Mouse (Mus musculus) retina, adult 2 months (tissue): ENCODE data around the gene Fgfr2.
A peak's percentile ranks its signal among the peaks of the same experiment; 100 is the strongest.

Source experiments
- DNase-seq: peaks from one replicate; pipeline ENCODE4 v3.0.0-alpha.2; 2012; ENCODE audit warnings: low read depth, low spot score

The Fgfr2 gene

GRCm38 (mm10) chr7:132934743-132935142, 188.4 kb downstream of the Fgfr2 start:
- no peak for DNase-seq

- no peak for DNase-seq
Observed at GRCm38 (mm10) chr7:132933331-132933730, 189.8 kb downstream of the Fgfr2 start.

GRCm38 (mm10) chr7:132931560-132932351, 191.4 kb downstream of the Fgfr2 start:
- DNase-seq, result no peak

GRCm38 (mm10) chr7:132930850-132931559, 192.1 kb downstream of the Fgfr2 start, which contains the start of gene Zranb1:
Gene Zranb1, plus strand, starts transcription at chr7:132931142.
- peak; percentile 93 for DNase-seq

GRCm38 (mm10) chr7:132930055-132930454, 193.1 kb downstream of the Fgfr2 start:
- DNase-seq, result no peak

GRCm38 (mm10) chr7:132927201-132927600, 195.9 kb downstream of the Fgfr2 start:
- DNase-seq, result no peak

GRCm38 (mm10) chr7:132925227-132925626, 197.9 kb downstream of the Fgfr2 start:
- no peak for DNase-seq

GRCm38 (mm10) chr7:132921971-132922370, 201.2 kb downstream of the Fgfr2 start:
- peak; percentile 88 for DNase-seq

GRCm38 (mm10) chr7:132903796-132904195, 219.4 kb downstream of the Fgfr2 start:
- DNase-seq, result no peak

GRCm38 (mm10) chr7:132900826-132901531, 222.2 kb downstream of the Fgfr2 start:
- DNase-seq, result no peak

GRCm38 (mm10) chr7:132898234-132898633, 224.9 kb downstream of the Fgfr2 start:
- DNase-seq, result no peak

- DNase-seq, result no peak
Observed at GRCm38 (mm10) chr7:132897258-132897657, 225.9 kb downstream of the Fgfr2 start.

GRCm38 (mm10) chr7:132896206-132896815, 226.8 kb downstream of the Fgfr2 start:
- DNase-seq, result no peak

GRCm38 (mm10) chr7:132894841-132895555, 228.2 kb downstream of the Fgfr2 start:
- no peak for DNase-seq

- no peak for DNase-seq
Observed at GRCm38 (mm10) chr7:132893336-132893735, 229.8 kb downstream of the Fgfr2 start.

- DNase-seq, result no peak
Observed at GRCm38 (mm10) chr7:132892806-132893205, 230.3 kb downstream of the Fgfr2 start.

GRCm38 (mm10) chr7:132892311-132892661, 230.9 kb downstream of the Fgfr2 start:
- DNase-seq, result no peak

GRCm38 (mm10) chr7:132891561-132892310, 231.4 kb downstream of the Fgfr2 start:
- no peak for DNase-seq

- no peak for DNase-seq
Observed at GRCm38 (mm10) chr7:132890201-132890600, 232.9 kb downstream of the Fgfr2 start.

- DNase-seq, result peak; percentile 53
Observed at GRCm38 (mm10) chr7:132889691-132890090, 233.5 kb downstream of the Fgfr2 start.
